Mouse (Mus musculus) kidney, postnatal 14 days (tissue): ENCODE data around the gene Tbl1xr1.

Source experiments
- DNase-seq: peaks from one replicate; pipeline ENCODE4 v3.0.0; 2022; ENCODE audit warnings: mixed read lengths

Gene Tbl1xr1

DNA sequence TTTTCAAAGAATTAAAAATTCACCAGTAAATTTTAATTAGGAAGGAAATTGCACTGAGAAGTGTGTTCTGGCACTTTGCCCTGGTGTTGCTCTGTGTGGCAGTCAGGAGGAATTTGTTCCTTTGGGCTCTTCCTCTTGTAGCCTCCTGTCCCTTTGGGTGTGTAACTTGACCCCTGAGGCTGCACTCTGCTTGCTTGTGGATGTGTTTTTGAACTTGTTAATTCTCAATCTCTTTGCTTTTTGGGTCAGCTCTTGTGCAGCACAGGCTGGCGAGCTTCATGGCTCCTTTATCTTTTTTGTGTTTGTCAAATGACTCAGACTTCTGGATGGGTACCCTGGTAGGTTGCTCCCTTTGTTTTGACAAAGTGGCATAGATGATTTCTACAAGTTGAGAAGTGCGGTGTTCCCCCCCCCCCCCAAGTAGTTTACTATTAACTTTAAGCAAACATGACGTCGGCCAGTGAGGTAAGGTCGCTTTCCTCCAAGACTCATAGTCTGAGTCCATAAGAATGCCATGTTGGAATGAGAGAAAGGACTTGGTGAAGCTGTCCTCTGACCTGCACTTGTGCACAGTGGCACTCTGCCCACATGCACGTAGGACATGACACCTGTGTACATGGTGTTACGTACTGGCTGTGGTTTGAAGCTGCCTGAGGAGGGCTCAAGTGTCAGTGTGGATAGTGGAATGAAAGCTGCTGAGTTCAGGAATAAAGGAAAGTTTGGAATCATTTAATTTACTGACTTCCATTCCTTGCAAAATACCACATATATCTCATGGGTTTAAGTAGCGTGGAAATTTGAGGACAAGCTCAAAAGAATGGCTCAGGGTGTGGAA is 14.2 kb downstream of the Tbl1xr1 start:
- peak; percentile 79 for DNase-seq

GRCm38 (mm10) chr3:22091266-22091550 is 14.8 kb downstream of the Tbl1xr1 start:
- DNase-seq, result peak; percentile 28

GRCm38 (mm10) chr3:22091681-22092080 is 15.2 kb downstream of the Tbl1xr1 start:
- peak; percentile 8 for DNase-seq

- no peak for DNase-seq
Observed at GRCm38 (mm10) chr3:22092784-22093183, 16.3 kb downstream of the Tbl1xr1 start.

GRCm38 (mm10) chr3:22103986-22104515 is 27.6 kb downstream of the Tbl1xr1 start:
- no peak for DNase-seq

DNA sequence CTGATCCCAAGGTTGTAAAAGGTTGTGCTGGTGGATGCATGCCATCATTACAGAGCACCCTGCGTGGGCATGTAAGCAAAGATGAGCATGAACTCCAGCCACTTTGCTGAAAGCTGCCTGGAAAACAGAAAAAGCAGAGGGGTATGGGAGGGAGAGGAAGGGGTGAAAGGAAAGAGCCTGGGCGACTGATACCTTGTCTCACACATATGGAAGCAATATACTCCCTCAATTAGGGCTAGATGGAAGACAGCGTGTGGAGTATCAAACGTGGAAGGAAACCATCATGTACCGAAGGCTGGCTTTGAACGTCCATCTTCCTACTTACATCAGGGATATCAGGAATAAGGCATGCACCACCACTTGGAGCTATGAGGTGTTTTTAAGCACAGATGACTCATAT is 29.0 kb downstream of the Tbl1xr1 start:
- no peak for DNase-seq

DNA sequence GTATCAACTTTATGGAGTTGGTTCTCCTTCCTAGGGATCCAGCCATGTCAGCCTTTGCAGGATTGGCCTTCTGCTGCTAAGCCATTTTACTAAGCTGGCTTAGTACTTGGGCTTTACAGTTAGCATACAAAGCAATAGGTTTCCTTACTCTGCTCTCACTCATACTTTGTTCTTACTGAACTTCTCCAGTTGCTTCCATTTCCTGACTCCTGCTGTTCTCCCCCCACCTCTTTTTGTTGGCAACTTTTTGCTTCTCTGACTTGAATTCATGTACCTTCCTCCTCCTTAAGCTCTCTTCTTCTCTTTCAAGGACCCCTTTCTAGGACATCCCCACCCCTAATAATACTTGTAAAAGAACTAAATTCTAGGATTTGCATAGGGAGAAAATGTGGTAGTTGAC is 31.6 kb downstream of the Tbl1xr1 start:
- DNase-seq, result no peak

DNA sequence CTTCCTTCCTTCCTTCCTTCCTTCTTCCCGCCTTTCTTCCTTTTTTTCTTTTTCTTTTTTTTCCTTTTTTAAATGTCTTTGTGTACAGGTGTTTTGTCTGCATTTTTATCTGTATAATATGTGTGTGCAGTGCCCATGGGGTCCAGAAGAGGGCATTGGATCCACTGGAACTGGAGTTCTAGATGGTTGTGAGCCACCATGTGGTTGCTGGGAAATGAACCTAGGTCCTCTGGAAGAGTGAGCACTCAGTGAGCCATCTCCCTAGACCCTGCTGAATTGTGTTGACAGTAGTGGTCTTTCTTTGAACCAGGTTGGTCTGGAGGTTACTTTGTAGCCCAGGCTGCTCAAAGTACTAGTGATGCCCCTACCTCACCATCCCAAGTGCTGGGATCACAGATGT is 33.2 kb downstream of the Tbl1xr1 start:
- no peak for DNase-seq

DNA sequence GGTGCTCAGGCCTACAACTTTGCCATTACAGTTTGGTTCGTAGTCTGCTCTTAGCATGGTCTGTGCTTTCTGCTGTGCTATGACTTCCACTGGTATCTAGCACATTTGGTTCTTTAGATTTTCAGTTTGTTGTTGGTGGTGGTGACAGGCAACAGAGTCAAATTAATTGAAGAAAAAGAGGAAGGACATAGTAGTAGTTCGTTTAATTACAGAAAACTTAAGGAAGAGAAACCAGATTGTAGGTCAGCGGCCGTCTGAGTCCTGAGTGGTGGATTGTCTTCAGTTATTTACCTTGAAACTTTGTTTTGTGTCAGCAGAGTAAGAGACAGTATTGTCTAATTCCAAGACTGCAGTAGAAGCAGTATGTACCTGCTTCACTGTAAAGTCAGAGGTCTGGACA is 37.3 kb downstream of the Tbl1xr1 start:
- no peak for DNase-seq

GRCm38 (mm10) chr3:22115221-22115620 is 38.8 kb downstream of the Tbl1xr1 start:
- no peak for DNase-seq

DNA sequence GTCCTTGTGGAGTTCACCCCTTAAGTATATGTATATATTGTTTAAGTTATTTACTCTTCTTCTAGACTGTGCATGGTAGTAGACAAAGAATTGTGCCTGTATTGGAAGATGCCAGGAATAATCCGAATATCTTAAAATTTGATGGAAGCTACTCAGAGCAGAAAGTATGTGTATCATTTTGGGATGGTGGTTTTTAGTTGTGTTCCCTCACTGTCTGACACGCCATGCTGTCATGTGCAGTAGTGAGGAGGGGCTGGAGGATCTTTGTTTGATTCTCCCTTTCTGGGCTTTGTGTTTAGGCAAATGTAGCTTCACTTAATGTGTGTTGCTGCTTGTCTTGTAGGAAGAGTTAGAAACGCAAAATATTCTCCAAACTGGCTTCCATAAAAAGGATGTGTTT is 39.2 kb downstream of the Tbl1xr1 start:
- DNase-seq, result no peak

- no peak for DNase-seq
Observed at GRCm38 (mm10) chr3:22116188-22116587, 39.7 kb downstream of the Tbl1xr1 start.

GRCm38 (mm10) chr3:22121741-22122140 is 45.3 kb downstream of the Tbl1xr1 start:
- DNase-seq, result peak; percentile 30

GRCm38 (mm10) chr3:22123145-22123544 is 46.7 kb downstream of the Tbl1xr1 start:
- no peak for DNase-seq

GRCm38 (mm10) chr3:22126251-22126826 is 49.9 kb downstream of the Tbl1xr1 start:
- no peak for DNase-seq

- no peak for DNase-seq
Observed at GRCm38 (mm10) chr3:22131277-22131676, 54.8 kb downstream of the Tbl1xr1 start.

DNA sequence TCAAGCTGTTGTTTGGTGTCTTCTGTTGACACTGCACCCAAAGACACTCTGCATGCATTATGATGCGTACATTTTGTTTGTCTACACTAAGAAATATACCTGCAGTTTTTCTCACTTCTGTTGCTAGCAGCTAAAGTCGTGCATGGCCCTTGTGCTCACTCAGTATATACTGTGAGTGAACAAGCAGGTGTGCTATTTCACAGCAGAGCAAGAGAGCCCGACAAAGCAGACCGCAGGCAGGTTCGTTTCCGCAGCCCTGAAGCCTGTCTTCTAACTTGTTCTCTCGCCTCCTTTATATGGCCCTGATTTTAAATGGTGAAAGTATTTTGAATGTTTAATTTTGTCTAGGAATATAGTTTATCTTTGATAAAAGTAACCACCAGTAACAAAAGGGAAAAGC is 57.2 kb downstream of the Tbl1xr1 start:
- DNase-seq, result no peak

- DNase-seq, result no peak
Observed at GRCm38 (mm10) chr3:22137793-22138579, 61.5 kb downstream of the Tbl1xr1 start.

GRCm38 (mm10) chr3:22138580-22139099 is 62.2 kb downstream of the Tbl1xr1 start:
- no peak for DNase-seq

DNA sequence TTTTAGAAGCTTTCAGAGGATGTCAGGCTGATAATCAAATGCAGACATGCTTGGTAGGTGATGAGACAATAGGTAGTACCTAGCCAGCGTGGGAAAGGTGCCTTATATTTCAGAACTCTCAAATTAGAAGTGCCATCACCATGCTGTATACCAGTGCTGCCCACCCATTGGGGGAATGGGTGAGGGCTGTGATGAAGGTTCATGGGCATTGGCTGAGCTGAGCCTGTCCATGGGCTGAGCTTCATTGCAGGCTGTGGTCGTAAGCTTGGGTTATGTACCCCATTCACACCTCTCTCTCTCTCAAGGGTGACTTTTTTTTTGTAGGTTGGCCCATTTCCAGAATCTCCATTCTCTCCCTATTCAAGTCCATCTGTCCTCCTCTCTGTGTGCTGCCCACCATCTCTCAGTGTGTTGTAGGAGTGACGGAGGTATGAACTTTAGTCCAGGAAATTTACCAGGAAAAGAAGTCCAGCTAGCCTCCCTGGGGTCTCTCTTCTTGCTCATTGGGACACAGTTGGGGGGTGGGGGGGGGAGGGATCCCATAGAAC is 63.7 kb downstream of the Tbl1xr1 start:
- DNase-seq, result no peak

DNA sequence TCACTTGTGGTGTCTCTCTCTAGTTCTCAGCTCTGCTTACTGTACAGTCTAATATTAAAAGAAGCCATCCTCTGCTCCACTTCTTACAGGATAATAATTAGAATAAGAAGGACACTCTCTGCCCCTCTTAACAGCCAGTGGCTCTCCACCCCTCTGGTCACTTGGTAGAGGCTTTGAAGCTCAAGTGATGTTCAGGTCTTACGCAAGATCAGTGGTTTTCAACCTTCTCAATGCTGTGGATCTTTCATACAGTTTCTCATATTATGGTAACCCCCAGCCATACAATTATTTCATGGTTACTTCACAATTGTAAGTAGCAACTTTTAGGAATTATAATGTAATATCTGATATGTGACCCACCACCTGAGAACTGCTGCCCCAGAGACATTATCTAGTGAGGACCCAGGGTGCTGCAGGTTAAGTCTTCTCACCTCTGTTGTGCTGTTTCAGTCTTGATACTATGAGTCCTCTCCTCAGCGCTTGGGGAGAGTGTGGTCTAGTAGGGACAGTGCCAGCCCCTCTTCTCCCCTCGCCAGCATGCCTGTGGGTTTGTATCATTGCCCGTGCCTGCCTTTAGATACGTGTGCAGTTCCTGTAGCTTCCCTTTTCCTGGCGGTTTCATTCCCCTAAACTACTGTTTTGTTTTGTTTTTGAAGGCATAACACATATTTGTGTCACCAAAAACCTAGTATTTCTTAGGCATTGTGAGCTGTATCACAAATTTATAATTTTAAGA is 65.7 kb downstream of the Tbl1xr1 start:
- DNase-seq, result no peak
